Mouse (Mus musculus): ENCODE results near the gene Otos. TPM values are rescaled to one million over a fixed set of nuclear protein-coding genes. Genes with fewer than 3 reads are reported as not detected.
A peak's percentile ranks its signal among the peaks of the same experiment; 100 is the strongest.

Gene Otos
- total RNA-seq, 1 experiment from 2014 or later: not detected

DNA sequence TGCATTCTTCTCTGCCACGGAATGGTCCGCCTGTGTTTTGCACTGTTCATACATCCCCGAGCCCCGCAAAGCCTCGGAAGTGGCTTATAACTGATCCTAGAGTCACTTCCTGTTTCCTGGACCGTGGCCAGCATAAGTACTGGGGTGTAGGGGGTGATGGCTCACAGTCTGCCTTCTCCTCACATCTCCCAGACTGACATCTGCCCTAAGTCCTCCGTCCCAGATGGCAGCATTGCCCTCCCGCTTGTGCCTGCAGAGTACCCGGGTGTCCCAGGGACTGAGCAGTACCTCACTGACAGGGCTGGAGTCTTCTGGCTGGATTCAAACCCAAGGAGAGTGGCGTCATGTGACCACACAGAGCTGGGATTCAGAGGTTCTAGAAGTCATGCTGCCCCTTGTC is 444 bp downstream of the Otos start:
- no peak for ATAC-seq (ENCODE audit: extremely low read depth, insufficient number of reproducible peaks, low FRiP score, poor library complexity, severe bottlenecking)

DNA sequence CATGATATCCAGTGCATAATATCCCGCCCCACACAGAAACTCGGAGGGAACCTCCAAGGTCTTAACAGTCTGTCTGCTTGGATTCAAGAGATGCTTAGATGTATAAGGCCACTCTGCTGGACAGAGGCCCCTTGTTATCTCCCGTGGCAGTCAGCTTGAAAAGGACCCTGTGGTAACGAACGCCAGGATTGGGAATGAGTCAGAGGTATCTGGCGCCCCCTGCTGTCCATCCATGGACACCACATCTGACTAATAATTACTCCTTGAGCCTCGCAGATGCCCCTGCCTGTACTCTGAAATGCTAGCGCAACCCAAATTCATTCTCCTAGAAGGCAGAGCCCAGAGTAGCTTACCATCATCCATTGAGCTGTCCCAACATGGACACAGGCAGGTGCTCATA is 889 bp downstream of the Otos start:
- ATAC-seq (ENCODE audit: extremely low read depth, insufficient number of reproducible peaks, low FRiP score, poor library complexity, severe bottlenecking): peak; percentile 56

DNA sequence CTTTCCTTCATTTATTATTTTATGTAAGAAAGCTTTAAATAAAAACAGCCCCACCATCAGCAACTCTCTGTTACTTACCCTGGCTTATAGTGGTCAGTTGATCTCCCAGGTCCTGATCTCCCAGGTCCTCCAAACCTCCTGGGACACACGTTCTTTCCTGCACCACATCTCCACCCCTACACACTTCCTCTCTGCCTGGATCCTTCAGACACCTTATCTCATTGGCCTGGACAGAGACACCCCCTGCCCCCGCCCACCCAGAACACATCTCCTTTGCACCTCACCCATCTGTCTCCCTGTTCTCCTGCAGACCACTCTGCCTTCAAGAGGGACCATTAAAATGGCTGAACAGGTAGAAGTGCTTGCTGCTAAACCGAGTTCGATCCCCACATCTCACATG is 1.6 kb downstream of the Otos start:
- no peak for ATAC-seq (ENCODE audit: extremely low read depth, insufficient number of reproducible peaks, low FRiP score, poor library complexity, severe bottlenecking)

DNA sequence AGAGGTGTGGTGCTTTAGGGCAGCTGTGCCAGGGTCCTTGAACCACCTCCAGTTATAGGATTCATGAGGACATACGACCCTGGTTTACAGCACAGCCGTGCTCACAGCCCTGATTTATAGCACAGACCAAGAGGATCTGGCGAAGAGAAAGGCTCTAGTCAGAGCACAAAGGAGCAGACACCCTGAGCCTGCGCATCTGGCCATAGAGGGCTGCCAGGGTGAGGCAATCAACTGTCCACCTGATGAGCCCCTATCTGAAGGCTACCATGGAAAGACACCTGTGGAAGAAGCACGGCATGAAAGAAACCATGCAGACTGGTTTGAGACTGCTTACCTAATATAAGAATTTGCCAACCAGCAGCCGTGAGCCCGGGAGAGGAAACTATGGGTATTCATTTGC is 2.0 kb downstream of the Otos start:
- ATAC-seq (ENCODE audit: extremely low read depth, insufficient number of reproducible peaks, low FRiP score, poor library complexity, severe bottlenecking): no peak

DNA sequence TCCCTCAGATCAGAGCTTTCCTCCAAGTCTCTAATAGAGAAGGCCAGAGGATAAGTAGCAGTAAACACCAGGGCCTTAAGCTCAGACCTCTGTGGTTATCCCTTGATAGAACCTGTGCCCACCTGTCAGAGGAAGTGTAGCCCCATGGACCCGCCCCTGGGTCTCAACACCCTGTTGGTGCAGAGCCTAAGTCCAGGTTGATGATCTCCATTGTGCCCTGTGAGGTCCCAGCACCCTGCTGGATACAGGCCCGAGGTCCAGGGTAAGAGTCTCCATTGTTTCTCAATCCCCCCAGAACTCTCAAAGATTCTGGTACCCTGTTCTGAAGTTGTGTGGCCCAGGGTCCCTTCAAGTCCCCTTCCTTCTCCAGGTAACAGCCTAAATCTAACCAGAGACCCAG is 2.5 kb downstream of the Otos start:
- ATAC-seq (ENCODE audit: extremely low read depth, insufficient number of reproducible peaks, low FRiP score, poor library complexity, severe bottlenecking): no peak

DNA sequence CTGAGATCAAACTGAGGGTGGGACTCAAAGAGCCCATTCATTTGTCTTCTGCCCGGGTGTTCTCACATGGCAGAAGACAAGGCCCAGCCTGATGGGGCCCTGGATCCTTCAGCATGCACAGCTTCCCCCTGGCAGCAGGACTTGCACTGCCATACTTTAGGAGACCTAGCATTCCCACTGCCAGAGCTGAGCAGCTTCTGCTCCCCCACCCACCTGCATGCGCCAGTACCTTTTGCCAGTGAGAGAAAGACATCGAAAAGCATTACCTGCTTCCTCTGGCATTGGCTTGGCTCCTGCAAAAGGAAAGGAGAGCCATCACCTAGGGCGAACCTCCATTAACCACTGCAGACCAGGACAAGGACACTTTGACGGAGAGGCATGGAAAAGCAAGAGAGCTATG is 3.7 kb downstream of the Otos start:
- ATAC-seq (ENCODE audit: extremely low read depth, insufficient number of reproducible peaks, low FRiP score, poor library complexity, severe bottlenecking): no peak

DNA sequence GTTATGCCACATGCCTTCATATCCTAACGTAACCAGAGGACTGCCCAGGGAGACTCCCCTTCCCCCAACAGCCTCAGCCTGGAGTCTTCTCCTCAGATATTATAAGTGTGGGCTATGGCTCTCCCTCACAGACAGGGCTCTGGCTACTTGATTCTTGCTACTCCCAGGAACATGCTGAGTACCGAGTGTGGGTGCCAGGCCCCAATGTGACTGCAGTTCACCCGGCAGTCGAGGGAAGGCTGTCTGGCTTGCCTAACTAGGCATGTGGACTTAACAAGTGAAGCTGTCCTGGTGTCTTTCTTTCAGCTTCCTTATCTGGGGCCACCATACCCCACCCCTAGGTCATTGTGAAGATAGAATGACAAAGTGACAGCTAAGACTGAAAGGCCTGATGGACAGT is 5.0 kb downstream of the Otos start:
- no peak for ATAC-seq (ENCODE audit: extremely low read depth, insufficient number of reproducible peaks, low FRiP score, poor library complexity, severe bottlenecking)

DNA sequence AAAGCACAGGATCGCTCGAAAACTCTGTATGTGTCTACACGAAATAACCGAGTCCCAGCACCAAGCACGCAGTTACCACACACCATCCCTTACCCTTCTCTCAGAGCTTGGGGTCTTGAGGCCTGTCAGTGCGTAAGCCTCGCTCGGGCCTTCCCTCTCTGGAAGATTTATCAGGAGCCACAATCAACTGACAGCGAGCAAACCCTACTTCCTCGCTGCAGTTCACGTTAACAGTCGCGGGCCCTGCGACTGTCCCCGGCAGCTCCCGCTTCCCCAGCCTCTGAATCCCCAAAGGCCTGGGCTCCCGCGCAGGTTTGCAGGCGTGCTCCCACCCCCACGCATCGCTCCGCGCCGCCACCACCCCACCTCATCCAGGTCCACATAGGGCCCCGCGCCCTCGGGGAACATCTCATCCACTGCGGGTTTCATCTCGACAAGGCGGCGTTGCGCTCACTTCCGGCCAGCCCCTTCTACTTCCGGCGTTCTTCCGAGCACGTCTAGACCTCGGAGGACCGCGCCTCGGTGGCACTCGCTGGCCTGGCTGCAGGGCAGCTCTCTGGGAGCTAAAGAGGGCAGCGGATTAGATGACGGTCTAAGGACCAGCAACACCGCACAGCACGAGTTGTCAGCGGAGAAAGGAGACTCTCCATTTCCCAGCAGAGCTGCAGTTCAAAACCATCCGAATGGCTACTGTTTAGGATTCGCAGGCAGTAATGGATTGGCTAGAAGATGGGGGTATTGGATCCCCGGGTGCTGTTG is 6.9 kb downstream of the Otos start, which contains the start of gene Cops9:
TSS of gene Cops9 (minus strand) at position 472 of the 759 bp plus-strand sequence.
- peak; percentile 88 for ATAC-seq (ENCODE audit: extremely low read depth, insufficient number of reproducible peaks, low FRiP score, poor library complexity, severe bottlenecking)

DNA sequence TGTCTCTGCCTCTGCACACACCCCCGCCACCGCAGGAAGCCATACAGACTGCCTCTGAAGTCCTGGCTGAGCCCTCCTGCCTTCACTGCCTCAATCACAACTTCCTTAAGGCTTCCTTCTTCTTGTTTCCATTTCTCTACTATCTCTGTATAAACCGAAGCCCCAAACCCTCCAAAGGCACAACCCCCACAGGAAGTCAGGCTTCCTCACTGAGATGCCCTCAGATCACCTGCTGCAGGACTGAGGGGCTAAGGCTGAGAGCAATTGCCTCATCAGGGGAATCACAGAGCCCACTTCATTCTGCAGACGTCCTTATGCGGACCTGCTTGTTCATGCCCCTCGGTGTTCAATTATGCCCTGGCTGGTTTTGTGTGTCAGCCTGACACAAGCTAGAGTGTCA is 8.2 kb downstream of the Otos start:
- no peak for ATAC-seq (ENCODE audit: extremely low read depth, insufficient number of reproducible peaks, low FRiP score, poor library complexity, severe bottlenecking)

DNA sequence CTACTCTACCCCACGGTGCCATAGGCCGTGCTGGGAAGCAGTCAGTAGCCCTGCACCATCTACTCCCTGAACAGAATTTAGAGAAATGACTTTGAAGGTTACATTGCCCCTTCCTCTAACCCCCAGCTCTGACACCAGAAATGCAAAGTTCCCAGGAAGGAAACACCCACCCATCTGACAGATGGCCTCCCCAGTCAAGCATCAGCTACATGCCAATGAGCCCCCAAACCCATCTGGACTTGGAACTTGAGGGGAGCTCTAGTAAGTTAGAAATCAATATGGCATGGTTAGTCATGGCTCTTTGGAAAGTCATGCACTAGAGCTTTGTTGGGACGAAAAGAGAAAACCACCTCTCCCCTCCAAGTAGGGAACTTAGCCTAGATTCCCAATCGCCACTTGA is 9.9 kb downstream of the Otos start:
- ATAC-seq (ENCODE audit: extremely low read depth, insufficient number of reproducible peaks, low FRiP score, poor library complexity, severe bottlenecking): no peak

DNA sequence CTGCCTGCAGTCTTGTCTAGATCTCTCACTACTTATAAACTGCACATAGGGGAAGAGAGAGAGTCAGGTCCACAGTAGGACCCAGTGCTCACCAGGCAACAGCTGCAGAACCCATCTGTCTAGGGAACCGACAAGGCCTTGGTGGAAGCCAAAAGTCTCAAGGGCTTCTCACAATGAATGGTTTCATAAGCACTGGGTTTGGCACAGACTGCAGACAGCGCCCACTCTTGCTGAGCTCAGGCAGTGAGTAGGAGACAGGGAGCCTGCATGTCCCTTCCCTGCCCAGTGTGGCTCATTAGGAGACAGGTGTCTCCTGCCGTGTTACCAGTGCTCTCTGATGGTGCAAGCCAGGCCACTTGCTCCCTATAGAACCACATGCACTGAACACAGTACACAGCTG is 10.5 kb downstream of the Otos start:
- ATAC-seq (ENCODE audit: extremely low read depth, insufficient number of reproducible peaks, low FRiP score, poor library complexity, severe bottlenecking): no peak

DNA sequence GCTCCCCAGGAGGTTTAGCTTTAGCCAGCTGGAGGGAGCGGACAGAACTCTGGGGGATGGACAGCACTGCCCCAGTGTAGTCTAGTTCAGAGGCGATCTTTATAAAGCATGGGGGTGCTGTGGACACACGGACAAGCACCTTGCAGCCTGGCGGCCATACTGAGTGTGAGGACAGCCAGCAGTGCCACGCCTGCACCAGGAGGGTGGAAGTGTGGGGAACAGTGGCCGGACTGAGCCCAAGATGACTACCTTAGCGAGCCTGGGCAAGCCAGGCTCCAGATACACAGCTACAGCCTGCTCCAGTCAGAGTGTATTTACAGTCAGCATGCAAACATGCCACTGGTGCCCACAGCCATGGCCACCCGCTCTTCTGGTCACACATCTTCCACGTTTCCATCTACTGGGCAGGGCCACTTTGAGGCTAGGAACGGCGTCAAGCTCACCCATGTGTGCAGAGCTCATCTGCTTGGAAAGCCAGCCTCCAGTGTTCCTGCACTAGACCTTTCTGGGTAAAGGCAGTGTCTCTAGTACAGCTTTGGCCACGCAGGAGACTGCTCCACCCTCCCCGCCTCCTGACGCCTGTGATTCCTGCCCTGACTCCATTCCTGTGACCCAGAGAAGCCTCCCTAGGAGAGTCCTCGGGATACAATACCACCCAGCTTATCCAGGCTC is 11.0 kb downstream of the Otos start:
- no peak for ATAC-seq (ENCODE audit: extremely low read depth, insufficient number of reproducible peaks, low FRiP score, poor library complexity, severe bottlenecking)

DNA sequence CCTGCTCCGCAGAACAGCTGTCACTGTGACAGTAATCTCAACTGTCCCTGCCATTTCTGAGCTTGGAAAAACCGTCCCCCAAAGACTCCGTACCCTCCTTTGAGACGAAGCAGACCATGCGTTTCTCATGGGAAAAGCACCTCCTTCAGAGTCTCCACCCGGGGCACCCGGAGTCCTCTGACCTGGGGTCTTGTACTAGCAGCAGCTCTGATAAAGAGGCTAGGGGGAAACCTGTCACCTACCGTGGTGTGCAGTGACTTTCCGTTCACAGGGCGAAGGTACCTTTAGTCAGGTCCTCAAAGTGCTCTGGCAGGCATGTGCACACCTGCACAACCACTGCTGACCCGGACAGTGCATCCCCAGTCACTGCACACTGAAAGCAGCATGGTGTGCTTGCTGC is 12.0 kb downstream of the Otos start:
- ATAC-seq (ENCODE audit: extremely low read depth, insufficient number of reproducible peaks, low FRiP score, poor library complexity, severe bottlenecking): no peak

DNA sequence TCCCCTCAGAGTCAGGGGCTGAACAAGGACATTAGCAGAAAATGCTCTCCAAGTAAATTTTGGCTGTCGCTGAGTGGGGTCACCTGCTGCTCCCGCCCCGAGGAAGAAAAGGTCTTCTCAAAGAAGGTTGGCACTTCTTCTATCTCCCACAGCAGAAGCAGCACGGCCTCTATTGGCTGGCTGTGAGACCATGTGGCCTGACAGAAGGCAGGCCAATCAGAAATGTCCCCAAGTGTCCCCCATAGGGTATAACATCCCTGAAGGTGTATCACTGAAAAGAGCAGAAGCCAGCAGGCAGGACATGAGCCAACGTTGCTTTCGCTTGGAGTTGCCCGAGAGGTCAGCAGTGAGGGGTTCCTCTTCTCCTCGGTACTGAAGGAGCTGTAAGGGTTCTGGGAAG is 12.6 kb downstream of the Otos start:
- ATAC-seq (ENCODE audit: extremely low read depth, insufficient number of reproducible peaks, low FRiP score, poor library complexity, severe bottlenecking): no peak

DNA sequence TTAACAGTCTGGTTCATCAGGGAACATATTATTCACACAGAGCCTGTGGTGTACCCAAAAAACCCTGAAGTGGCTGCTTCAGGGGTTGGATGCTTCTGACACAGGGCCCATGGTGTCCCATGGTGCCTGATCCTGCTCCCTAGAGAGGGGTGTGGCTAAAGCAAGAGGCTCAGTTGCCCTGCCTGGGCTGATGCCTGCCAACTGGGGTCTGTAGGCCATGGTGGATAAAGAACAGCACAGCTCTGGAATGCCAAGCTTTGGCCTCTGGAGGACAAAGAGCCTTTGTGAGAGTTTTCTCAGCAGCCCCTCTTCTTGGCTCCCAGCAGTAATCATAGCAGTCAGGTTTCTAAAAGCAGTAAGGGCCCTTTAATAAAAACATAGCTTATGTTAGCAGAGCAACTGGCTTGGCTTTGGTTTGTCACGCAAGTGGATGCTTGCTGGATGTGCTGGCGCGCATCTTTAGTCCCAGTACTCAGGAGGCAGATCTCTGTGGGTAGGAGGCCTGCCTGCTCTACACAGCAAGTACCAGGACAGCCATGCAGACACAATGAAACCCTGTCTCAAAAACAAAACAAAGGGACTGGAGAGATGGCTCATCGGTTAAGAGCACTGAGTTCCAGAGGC is 13.6 kb downstream of the Otos start:
- no peak for ATAC-seq (ENCODE audit: extremely low read depth, insufficient number of reproducible peaks, low FRiP score, poor library complexity, severe bottlenecking)

DNA sequence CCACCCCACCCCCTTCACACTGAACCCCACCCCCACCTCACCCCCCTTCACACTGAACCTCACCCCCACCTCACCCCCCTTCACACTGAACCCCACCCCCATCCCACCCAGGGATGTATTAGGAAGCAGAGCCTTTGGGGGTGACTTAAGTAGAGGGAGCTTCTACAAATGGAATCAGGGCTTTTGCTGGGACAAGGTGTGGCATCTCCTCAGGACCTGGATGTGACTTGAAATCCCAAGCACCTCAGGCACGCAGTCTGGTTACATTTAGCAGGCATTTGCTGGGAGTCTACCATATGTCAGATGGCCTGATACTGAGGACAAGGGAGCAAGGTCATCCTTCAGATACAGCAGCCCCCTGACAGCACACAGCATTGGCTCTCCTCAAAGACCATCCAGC is 14.1 kb downstream of the Otos start:
- ATAC-seq (ENCODE audit: extremely low read depth, insufficient number of reproducible peaks, low FRiP score, poor library complexity, severe bottlenecking): no peak

DNA sequence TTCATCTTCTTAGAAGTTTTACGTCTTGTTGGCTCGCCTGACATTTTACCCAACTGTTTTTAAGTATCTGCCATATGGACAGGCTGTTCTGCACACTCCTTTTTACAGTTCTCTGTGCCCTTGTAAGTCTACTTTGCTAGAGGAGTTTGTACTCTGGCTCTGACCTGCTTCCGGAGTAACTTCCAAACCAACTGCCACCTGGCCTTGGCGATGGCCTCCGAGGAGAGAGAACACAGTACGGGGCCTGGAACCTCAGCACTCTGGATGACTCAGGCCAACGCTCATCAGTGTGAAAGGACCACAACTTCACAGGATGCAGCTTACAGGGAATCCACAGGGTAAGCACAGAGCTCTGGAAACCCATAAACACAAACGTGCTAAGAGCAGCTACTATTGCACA is 14.9 kb downstream of the Otos start:
- no peak for ATAC-seq (ENCODE audit: extremely low read depth, insufficient number of reproducible peaks, low FRiP score, poor library complexity, severe bottlenecking)

DNA sequence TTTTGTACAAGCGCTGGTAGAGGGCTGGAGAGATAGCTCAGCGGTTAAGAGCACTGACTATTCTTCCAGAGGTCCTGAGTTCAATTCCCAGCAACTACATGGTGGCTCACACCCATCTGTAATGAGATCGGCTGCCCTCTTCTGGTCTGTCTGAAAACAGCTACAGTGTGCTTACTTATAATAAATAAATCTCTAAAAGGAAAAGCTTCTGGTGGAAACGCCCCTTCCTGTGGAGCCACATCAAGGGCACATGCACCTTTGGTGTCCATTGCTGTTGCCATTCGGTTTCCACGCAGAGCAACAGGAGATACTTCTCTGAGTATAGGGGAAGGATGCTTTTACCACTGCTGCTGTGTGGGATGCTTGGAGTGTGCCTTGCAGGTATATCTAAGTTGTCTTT is 15.7 kb downstream of the Otos start:
- ATAC-seq (ENCODE audit: extremely low read depth, insufficient number of reproducible peaks, low FRiP score, poor library complexity, severe bottlenecking): no peak

DNA sequence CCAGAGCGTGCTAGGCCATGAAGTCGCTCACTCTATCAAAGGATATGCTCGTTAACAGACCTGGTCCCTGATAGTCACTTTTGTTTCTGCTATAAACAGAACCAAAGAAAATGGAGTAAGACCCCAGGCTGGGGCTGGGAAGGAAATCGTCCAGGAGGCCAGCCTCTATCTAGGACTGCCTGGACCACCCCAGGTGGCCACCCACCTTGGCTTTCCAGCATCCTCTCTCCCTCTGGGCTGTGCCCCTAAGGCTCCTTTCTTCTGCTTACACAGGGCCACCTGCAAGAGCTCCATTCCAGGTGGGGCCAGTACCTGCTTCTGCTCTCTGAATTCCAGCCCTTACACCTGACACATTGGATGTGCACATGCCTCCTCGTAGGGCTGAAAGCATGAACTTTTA is 16.4 kb downstream of the Otos start:
- ATAC-seq (ENCODE audit: extremely low read depth, insufficient number of reproducible peaks, low FRiP score, poor library complexity, severe bottlenecking): no peak

DNA sequence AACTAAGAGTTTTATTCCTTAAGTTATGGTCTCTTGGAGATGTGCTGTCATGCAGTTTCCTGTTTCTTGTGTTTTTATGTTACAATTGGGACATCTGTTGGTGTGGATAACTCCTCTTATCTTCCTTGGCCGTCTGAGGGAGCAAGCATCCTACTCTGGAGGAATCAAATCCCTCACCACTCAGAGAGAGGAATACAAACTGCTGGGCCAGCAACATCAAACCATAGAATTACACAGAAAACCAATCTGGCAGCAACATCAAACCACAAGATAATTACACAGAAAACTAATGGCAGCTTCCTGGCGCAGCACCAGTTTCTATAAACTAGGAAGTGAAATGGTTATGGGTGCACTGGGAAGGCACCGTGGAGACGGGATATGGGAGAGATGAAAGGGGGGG is 20.4 kb downstream of the Otos start:
- no peak for ATAC-seq (ENCODE audit: extremely low read depth, insufficient number of reproducible peaks, low FRiP score, poor library complexity, severe bottlenecking)

All from neutrophil, adult 5-6 weeks (primary cell).